Mouse (Mus musculus) induced T-regulatory cell, adult 2 months (primary cell): ENCODE results near the gene Asb6.

Experiments used
- DNase-seq: peaks from one replicate; pipeline ENCODE4 v3.0.0-alpha.2; 2012; ENCODE audit warnings: low read depth

The Asb6 gene

DNA sequence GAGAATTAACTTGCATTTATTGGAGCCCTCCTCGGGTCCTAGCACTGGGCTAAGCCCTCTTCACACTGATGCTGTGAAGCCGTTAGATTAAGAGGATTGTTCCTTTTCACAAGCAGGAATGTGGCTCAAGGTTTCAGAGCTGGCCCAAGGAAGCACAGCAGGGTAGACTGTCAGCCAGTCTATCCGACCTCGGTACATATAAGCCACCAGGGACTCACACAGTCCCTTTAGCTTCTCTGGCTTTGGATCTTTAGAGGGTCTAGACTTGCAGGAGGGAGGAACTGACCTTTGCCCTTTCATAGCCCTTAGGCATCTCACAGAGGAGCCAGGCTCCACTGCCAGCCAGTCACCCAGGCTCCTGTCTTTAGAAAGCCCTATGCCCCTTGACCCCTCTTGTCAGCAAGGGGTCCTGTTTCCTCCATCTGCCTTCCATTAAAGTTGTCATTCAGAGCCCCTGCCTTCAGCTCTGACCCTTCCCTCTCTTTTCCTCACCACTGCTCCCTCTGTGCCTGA is at the start of gene Asb6:
Gene Asb6 (minus strand): TSS at position 51 of the 513 bp plus-strand sequence.
- DNase-seq: no peak

DNA sequence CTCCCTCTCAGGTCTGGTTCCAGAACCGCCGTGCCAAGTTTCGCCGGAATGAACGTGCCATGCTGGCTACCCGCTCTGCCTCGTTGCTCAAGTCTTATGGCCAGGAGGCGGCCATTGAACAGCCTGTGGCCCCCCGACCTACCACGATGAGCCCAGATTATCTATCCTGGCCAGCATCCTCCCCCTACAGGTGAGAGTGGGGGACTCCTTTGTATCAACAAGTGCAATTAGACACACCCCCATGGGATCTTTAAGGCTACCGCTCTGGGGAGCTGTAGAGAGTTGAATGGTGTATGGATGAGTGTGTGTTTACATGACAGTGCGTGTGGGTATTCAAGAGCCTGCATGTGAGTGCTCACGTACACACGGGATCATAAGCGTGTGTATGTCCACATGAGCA is 49.3 kb upstream of the Asb6 start:
- DNase-seq: no peak

DNA sequence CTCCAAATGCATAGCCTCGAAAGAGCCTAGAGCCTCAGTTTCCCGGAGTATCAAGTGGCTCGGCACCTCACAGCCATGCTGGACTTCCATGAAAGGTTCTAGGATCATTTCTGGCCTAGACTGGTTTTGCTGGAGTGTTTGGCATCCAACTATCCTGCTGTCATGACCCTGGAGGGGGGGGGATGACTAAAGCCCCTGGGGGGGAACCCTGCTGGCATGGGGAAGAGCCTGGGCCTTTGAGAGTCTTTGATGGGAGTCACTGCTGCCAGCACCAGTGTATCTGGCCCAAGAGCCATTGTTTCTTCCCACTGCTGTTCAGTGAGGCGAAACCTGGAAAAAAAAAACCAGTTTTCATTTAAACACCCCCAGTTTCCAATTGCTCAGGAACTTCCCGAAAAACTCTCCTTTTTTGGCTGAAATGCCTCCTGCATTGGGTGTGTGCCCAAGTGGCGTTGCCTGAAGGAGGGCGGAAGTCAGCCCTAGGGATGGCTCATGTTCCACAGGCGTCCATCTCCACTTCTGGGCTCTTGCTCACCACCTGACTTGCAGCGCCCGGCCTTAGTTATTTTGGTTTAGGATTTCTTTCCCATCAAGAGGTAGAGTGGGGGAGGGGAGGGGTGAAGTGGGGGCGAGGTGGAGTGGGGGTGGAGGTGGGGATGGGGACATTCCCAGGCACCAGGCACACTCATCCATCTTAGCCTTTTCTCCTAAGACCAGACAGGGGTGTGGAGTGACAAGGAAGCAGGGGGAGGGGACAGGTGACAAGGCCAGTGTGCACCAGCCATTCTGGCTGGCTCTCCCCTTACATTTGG is 45.7 kb upstream of the Asb6 start:
- no peak for DNase-seq

DNA sequence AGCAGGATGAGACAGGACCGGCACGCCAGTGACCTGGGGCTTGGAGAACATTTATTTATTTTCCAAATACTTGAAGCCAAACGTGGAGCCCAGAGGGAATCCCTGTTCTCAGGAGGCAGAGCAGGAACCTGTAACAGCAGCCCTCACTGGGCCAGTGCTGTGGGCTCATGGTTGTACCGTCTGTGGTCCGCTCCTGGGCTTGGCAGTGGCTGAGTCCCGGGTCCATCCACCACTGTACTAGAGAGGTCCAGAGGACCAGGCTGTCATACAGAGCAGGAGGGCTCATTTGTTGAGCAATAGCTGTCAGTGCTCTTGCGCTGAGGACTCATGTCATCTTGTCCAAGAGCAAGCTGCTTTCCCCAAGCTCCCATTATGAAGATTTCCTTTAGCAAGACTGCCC is 45.0 kb upstream of the Asb6 start:
- DNase-seq: no peak

- no peak for DNase-seq
Measured at GRCm38 (mm10) chr2:30874445-30874844, 44.3 kb upstream of the Asb6 start.

DNA sequence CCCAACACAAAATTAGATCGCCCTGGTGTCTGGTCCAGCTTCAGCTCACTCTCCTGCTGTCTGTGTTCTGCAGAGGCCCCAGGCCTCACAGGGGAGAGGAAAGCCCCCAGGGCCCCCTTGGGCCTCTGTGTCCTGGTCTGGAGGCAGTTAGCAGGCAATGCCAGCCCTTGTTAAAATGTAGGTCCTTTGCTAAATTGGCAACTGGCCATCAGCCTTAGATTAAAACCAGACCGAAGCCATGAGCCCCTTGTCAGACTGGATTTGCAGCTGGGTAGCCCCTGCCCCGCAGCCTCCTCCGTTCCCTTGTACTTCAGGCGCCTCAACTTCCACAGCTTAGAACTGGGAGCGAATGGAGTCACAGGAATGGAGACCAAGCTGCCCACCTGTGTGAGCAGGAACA is 42.5 kb upstream of the Asb6 start:
- DNase-seq: no peak

GRCm38 (mm10) chr2:30870863-30871262 is 40.7 kb upstream of the Asb6 start:
- no peak for DNase-seq

- no peak for DNase-seq
Measured at GRCm38 (mm10) chr2:30865426-30865825, 35.3 kb upstream of the Asb6 start.

DNA sequence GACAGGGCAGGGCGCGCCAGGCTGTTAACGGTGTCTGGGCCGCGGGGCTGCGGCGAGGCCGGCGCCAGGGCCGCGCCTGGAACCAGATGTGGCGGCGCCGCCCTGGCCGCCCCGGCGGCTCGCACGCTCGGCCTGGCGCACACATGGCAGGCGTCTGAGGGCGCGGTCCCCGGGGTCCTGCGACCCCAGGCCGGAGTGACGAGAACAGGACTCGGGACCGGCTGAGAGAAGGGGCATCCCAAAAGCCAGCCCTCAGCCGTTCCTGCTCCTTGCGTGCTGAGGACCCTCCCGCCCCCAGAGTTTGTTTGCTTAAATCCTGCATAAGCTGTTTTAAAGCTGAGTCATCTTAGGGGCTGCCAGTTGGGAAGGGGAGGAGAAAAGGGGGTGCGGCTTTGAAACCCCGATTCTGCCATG is 34.8 kb upstream of the Asb6 start:
- no peak for DNase-seq

- no peak for DNase-seq
Measured at GRCm38 (mm10) chr2:30863574-30863973, 33.4 kb upstream of the Asb6 start.

DNA sequence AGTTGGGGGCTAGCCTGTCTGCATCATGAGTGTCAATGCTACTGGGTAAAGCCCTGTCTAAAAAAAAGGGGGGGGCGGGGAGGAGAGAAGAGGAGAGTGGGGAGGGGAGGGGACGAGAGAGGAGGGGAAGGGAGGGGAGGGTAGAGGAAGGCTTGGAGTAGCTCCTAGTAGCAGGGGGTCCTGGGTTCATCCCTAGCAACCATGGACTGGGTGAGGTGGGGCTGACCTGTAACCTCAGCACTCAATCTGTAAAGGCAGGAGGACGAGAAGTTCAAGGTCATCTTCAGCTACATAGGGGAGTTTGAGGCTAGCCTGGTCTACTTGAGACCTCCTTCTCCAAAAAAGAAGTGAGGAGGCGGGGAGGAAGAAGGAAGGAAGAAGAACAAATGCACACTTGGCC is 31.9 kb upstream of the Asb6 start:
- DNase-seq: no peak

DNA sequence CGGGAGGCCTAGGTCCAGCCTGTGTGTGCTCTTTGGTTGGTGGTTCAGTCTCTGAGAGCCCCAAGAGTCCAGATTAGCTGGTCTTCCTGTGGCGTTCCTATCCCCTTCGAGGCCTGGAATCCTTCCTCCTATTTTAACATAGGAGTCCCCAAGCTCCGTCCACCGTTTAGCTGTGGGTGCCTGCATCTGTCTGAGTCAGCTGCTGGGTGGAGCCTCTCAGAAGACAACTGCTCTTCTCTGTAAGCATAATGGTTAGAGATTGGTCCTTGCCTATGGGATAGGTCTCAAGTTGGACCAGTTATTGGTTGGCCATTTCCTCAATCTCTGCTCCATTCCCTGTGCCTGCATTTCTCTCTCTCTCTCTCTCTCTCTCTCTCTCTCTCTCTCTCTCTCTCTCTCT is 29.6 kb upstream of the Asb6 start:
- DNase-seq: no peak

DNA sequence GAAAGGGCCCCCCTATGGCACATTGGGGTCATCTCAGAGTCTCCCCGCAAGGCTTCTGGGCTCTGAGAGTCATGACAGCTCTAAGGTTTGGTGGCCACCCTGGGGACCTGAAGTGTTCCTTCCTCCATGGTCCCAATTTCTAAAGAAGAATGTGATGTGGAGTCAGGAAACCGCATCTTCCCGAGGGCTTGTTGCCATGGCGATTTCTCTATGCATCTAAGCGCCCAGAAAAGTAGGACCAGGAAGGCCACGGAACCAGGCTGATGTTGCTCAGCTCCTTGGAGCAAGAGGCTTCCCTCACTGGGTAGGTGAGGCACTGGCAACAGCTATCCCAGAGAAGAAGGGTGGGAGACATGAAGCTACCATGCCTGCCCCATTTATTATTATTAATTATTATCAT is 26.9 kb upstream of the Asb6 start:
- DNase-seq: no peak

GRCm38 (mm10) chr2:30852771-30853313 is 22.7 kb upstream of the Asb6 start:
- no peak for DNase-seq

DNA sequence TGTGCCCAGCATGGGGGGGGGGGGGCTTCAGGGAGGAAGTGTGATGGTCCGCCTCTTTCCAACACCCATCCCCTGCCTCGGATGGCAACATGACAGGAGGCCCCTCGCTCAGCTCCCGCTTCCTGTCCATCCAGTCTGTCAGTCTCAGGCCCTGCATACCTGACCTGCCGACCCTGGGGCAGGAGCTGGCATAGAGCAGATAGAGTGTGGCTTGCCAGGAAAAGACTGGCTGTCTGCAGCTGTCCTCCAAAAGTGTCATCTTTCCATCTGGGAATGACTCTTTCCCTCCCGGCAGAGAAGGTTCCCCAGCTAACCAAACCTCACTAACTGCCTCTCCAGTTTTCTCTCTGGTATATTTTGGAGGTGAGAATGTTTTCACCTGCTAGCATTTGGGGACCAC is 20.4 kb upstream of the Asb6 start:
- no peak for DNase-seq

DNA sequence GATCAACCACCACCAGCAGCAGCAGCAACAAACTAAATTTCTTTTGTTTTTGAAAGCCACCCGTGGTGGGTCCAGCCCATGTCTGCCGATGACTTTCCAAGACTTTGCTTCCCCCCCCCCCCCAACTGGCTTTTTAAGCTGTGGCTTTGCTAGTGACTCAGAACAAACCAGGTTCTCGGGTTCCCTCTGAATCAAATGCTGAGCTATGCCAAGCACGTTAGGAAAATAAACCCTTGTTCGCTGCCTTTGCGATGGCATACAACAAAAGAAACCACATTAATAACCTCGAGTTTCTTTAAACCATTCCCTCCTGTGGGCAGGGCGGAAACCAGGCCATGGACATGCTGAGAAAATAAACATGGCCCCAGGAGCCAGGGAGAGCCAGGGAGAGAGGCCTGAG is 18.1 kb upstream of the Asb6 start:
- no peak for DNase-seq

GRCm38 (mm10) chr2:30846723-30847122 is 16.6 kb upstream of the Asb6 start:
- no peak for DNase-seq

- DNase-seq: no peak
Measured at GRCm38 (mm10) chr2:30846236-30846635, 16.1 kb upstream of the Asb6 start.

- DNase-seq: no peak
Measured at GRCm38 (mm10) chr2:30845152-30846070, 15.3 kb upstream of the Asb6 start.

DNA sequence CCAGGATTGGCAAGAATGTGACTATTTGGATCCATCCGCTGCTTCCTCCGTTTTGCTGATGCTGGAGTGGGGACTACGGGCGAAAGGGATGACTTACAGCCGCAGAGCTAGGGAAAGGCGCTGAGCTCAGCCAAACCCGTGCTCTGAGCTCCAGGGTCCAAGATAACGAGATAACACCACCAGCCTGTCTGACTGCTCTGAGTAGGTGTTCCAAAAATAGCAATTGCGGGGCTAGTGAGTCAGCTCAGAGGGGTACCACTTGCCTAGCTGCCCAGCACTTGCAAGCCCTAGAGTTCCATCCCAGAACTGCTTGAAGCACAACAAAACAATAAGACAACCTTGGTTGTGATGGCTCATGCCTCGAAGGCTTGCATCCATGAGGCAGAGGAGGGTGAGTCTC is 12.5 kb upstream of the Asb6 start:
- no peak for DNase-seq

- no peak for DNase-seq
Measured at GRCm38 (mm10) chr2:30836238-30836990, 6.3 kb upstream of the Asb6 start.
